Mouse (Mus musculus) thymus, postnatal 10 days (tissue): ENCODE measurements around the gene Vmn1r180.
"Not testable (repeated sequence)": the region's sequence is repeated elsewhere in the genome, so short reads cannot be mapped to it uniquely, and the experiment has no call there.

ENCODE experiments used
- DNase-seq, 2 experiments: peaks; one replicate each; pipeline ENCODE4 v3.0.0; 2021; ENCODE audit warnings: low spot score in 2 of 2

The Vmn1r180 gene

GRCm38 (mm10) chr7:23950332-23950731 lies at the start of gene Vmn1r180:
Gene Vmn1r180 (plus strand): TSS chr7:23950632.
- no peak for DNase-seq

GRCm38 (mm10) chr7:23926678-23927077 lies 23.8 kb upstream of the Vmn1r180 start, which contains the start of gene Vmn1r179:
Gene Vmn1r179 (plus strand): TSS chr7:23926978.
- no peak for DNase-seq

GRCm38 (mm10) chr7:23968044-23968443 lies 17.6 kb downstream of the Vmn1r180 start:
- DNase-seq: not testable (repeated sequence)

GRCm38 (mm10) chr7:23974315-23974714 lies 23.9 kb downstream of the Vmn1r180 start, which contains the start of gene Vmn1r181:
Gene Vmn1r181 (plus strand): TSS chr7:23974615.
- not testable (repeated sequence) for DNase-seq

- no peak for DNase-seq
Measured at GRCm38 (mm10) chr7:24001391-24001790, 51.0 kb downstream of the Vmn1r180 start, which contains the start of gene V1rd19. Gene V1rd19 (plus strand): TSS chr7:24001691.
